Mouse (Mus musculus): Measurements from ENCODE around the gene Slc3a2. TPM values are rescaled to one million over a fixed set of nuclear protein-coding genes. Genes with fewer than 3 reads are reported as not detected.

Slc3a2 gene
- polyA plus RNA-seq (2016; fragmentation: Nextera tagmentation; extraction: Ambion mirVana) = 87.6 and 88.9 TPM in 2 replicates

GRCm38 (mm10) chr19:8722907-8723573 lies at the start of gene Slc3a2:
Slc3a2 (minus strand) TSS chr19:8723369.
- Histone ChIP-seq H3K4me3 (peak within 1 kb of the TSS; percentile 89), H3K4me1 (replicated peaks) (peaks cover 23% of the 10 kb centered on the region), H3K4me2 (peak within 1 kb of the TSS; percentile 83), H3K9ac (peak within 1 kb of the TSS; percentile 99), H3K36me3 (peaks cover 27% of the 10 kb centered on the region), H3K27me3 (replicated peaks) (no peaks in the 10 kb centered on the region), H3K9me3 (replicated peaks) (no peaks in the 10 kb centered on the region), H3K27ac (ENCODE audit: poor library complexity, severe bottlenecking) (peak within 1 kb of the TSS; percentile 98)
- under 1% methylated on average over 50 of the region's 50 CpGs for WGBS
- peak; percentile 95 for ATAC-seq (ENCODE audit: insufficient number of reproducible peaks, low FRiP score)

- Histone ChIP-seq H3K4me1 (replicated peaks) (peaks cover 28% of the 10 kb centered on the region), H3K27ac (ENCODE audit: poor library complexity, severe bottlenecking) (peak within 1 kb of the TSS; percentile 92), H3K36me3 (peaks cover 57% of the 10 kb centered on the region), H3K4me2 (peak within 1 kb of the TSS; percentile 87), H3K4me3 (peak within 1 kb of the TSS; percentile 74), H3K27me3 (replicated peaks) (no peaks in the 10 kb centered on the region), H3K9ac (peak within 1 kb of the TSS; percentile 98), H3K9me3 (replicated peaks) (no peaks in the 10 kb centered on the region)
- ATAC-seq (ENCODE audit: insufficient number of reproducible peaks, low FRiP score) = peak; percentile 44; the same call in 1 of the 2 replicates
- 20% methylated on average over 29 of the region's 29 CpGs for WGBS
Measured at GRCm38 (mm10) chr19:8770567-8771270, 47.5 kb upstream of the Slc3a2 start, which contains the start of gene Tmem223. Tmem223 (plus strand) TSS chr19:8770996.

GRCm38 (mm10) chr19:8765562-8765961 lies 42.4 kb upstream of the Slc3a2 start:
- Histone ChIP-seq H3K27ac (ENCODE audit: poor library complexity, severe bottlenecking) (no peak overlapping the region), H3K9ac (no peak overlapping the region), H3K4me1 (replicated peaks) (peaks cover 4% of the 10 kb centered on the region), H3K4me2 (no peak overlapping the region), H3K9me3 (replicated peaks) (no peaks in the 10 kb centered on the region), H3K27me3 (replicated peaks) (no peaks in the 10 kb centered on the region), H3K36me3 (peaks cover 81% of the 10 kb centered on the region), H3K4me3 (no peak overlapping the region)
- ATAC-seq (ENCODE audit: insufficient number of reproducible peaks, low FRiP score) = no peak
- 96% methylated on average over 9 of the region's 9 CpGs for WGBS

- 84% methylated on average over 4 of the region's 4 CpGs for WGBS
Measured at GRCm38 (mm10) chr19:8763276-8763675, 40.1 kb upstream of the Slc3a2 start.

GRCm38 (mm10) chr19:8760757-8761156 lies 37.6 kb upstream of the Slc3a2 start:
- H3K36me3 ChIP-seq = peaks cover 38% of the 10 kb centered on the region
- no peaks in the 10 kb centered on the region for H3K27me3 ChIP-seq (replicated peaks)
- H3K9me3 ChIP-seq (replicated peaks) = no peaks in the 10 kb centered on the region
- peaks cover 15% of the 10 kb centered on the region for H3K4me1 ChIP-seq (replicated peaks)
- no peak overlapping the region for H3K4me2 ChIP-seq
- WGBS = 93% methylated on average over 2 of the region's 2 CpGs
- no peak overlapping the region for H3K9ac ChIP-seq
- no peak for ATAC-seq (ENCODE audit: insufficient number of reproducible peaks, low FRiP score)
- H3K27ac ChIP-seq (ENCODE audit: poor library complexity, severe bottlenecking) = no peak overlapping the region
- no peak overlapping the region for H3K4me3 ChIP-seq

More at GRCm38 (mm10) chr19:8763276-8763675, 40.1 kb upstream of the Slc3a2 start:
- Histone ChIP-seq H3K9ac (no peak overlapping the region), H3K4me1 (replicated peaks) (peaks cover 9% of the 10 kb centered on the region), H3K9me3 (replicated peaks) (no peaks in the 10 kb centered on the region), H3K36me3 (peaks cover 62% of the 10 kb centered on the region), H3K4me2 (no peak overlapping the region), H3K27me3 (replicated peaks) (no peaks in the 10 kb centered on the region), H3K4me3 (no peak overlapping the region), H3K27ac (ENCODE audit: poor library complexity, severe bottlenecking) (no peak overlapping the region)
- ATAC-seq (ENCODE audit: insufficient number of reproducible peaks, low FRiP score) = no peak

- Histone ChIP-seq H3K27ac (ENCODE audit: poor library complexity, severe bottlenecking) (no peak overlapping the region), H3K9ac (no peak overlapping the region), H3K36me3 (peaks cover 36% of the 10 kb centered on the region), H3K9me3 (replicated peaks) (no peaks in the 10 kb centered on the region), H3K4me2 (peak overlapping the region; percentile 63), H3K4me3 (no peak overlapping the region; the same call in 1 of the 2 replicates), H3K27me3 (replicated peaks) (no peaks in the 10 kb centered on the region), H3K4me1 (replicated peaks) (peaks cover 20% of the 10 kb centered on the region)
- 71% methylated on average over 2 of the region's 2 CpGs for WGBS
- ATAC-seq (ENCODE audit: insufficient number of reproducible peaks, low FRiP score) = no peak
Measured at GRCm38 (mm10) chr19:8758899-8759298, 35.7 kb upstream of the Slc3a2 start.

GRCm38 (mm10) chr19:8757471-8757998 lies 34.4 kb upstream of the Slc3a2 start:
- ATAC-seq (ENCODE audit: insufficient number of reproducible peaks, low FRiP score) = no peak
- Histone ChIP-seq H3K27ac (ENCODE audit: poor library complexity, severe bottlenecking) (peak overlapping the region; percentile 91), H3K27me3 (replicated peaks) (no peaks in the 10 kb centered on the region), H3K9ac (peak overlapping the region; percentile 95), H3K4me1 (replicated peaks) (peaks cover 20% of the 10 kb centered on the region), H3K9me3 (replicated peaks) (no peaks in the 10 kb centered on the region), H3K4me3 (peak overlapping the region; percentile 94), H3K36me3 (peaks cover 34% of the 10 kb centered on the region), H3K4me2 (peak overlapping the region; percentile 88)
- WGBS = 3% methylated on average over 14 of the region's 14 CpGs

- Histone ChIP-seq H3K27ac (ENCODE audit: poor library complexity, severe bottlenecking) (peak within 1 kb of the TSS; percentile 91), H3K9me3 (replicated peaks) (no peaks in the 10 kb centered on the region), H3K4me2 (peak within 1 kb of the TSS; percentile 88), H3K4me3 (peak within 1 kb of the TSS; percentile 94), H3K4me1 (replicated peaks) (peaks cover 20% of the 10 kb centered on the region), H3K36me3 (peaks cover 37% of the 10 kb centered on the region), H3K27me3 (replicated peaks) (no peaks in the 10 kb centered on the region), H3K9ac (peak within 1 kb of the TSS; percentile 95)
- ATAC-seq (ENCODE audit: insufficient number of reproducible peaks, low FRiP score) = peak; percentile 95
- under 1% methylated on average over 75 of the region's 75 CpGs for WGBS
Measured at GRCm38 (mm10) chr19:8756635-8757387, 33.6 kb upstream of the Slc3a2 start, which contains the start of gene Nxf1. Nxf1 (plus strand) TSS chr19:8757073.

GRCm38 (mm10) chr19:8755652-8756051 lies 32.5 kb upstream of the Slc3a2 start:
- no peak for ATAC-seq (ENCODE audit: insufficient number of reproducible peaks, low FRiP score)
- Histone ChIP-seq H3K4me2 (peak overlapping the region; percentile 88), H3K4me3 (0 out of 2 replicates have a peak overlapping the region, but pooled peaks have one; percentile 94), H3K36me3 (peaks cover 47% of the 10 kb centered on the region), H3K4me1 (replicated peaks) (peaks cover 20% of the 10 kb centered on the region), H3K27ac (ENCODE audit: poor library complexity, severe bottlenecking) (no peak overlapping the region), H3K27me3 (replicated peaks) (no peaks in the 10 kb centered on the region), H3K9me3 (replicated peaks) (no peaks in the 10 kb centered on the region), H3K9ac (peak overlapping the region; percentile 14; the same call in 1 of the 2 replicates)
- 50% methylated on average over 3 of the region's 3 CpGs for WGBS

GRCm38 (mm10) chr19:8747368-8747767 lies 24.2 kb upstream of the Slc3a2 start:
- Histone ChIP-seq H3K27me3 (replicated peaks) (no peaks in the 10 kb centered on the region), H3K4me2 (no peak overlapping the region), H3K9me3 (replicated peaks) (no peaks in the 10 kb centered on the region), H3K4me1 (replicated peaks) (peaks cover 8% of the 10 kb centered on the region), H3K9ac (no peak overlapping the region), H3K4me3 (no peak overlapping the region), H3K36me3 (peaks cover 94% of the 10 kb centered on the region), H3K27ac (ENCODE audit: poor library complexity, severe bottlenecking) (no peak overlapping the region)
- WGBS = 64% methylated on average over 2 of the region's 2 CpGs
- no peak for ATAC-seq (ENCODE audit: insufficient number of reproducible peaks, low FRiP score)
